ENCODE assay signal across 8 mouse cellular contexts in genomic region chr8:9227779-9228464, GRCm38 (mm10).
DNase-seq lines count a peak whose midpoint lies in the region; ATAC-seq and TF ChIP-seq lines count a peak whose summit lies in the region.

No protein-coding gene starts in this region.

- H3K9ac ChIP-seq in ES-E14 (ENCODE audit: insufficient read depth, low read depth, low read length, poor library complexity, severe bottlenecking): no peak overlapping the region
- H3K9ac ChIP-seq in hindbrain, embryonic 13.5 days: no peak overlapping the region; the same call in 1 of the 2 replicates

- DNase-seq in ES-E14 (ENCODE audit: low read depth, low spot score): peak; percentile 51
- peak; percentile 69 for DNase-seq in adrenal gland, postnatal 10 days
- peak; percentile 62 for DNase-seq in embryo, embryonic 11.5 days (ENCODE audit: low read depth, low spot score)
- peak; percentile 61 to 75 for DNase-seq in layer of hippocampus, postnatal 14 days (ENCODE audit: low spot score in 2 of 2)
- peak; percentile 74 for DNase-seq in right cerebral cortex, postnatal 25 days

- no peak overlapping the region for H3K4me3 ChIP-seq in ES-E14 (ENCODE audit: insufficient read depth in 1 of 2, low read depth in 1 of 2, low read length in 2 of 2, poor library complexity in 1 of 2, severe bottlenecking in 1 of 2)
- H3K4me3 ChIP-seq in hindbrain, embryonic 13.5 days: no peak overlapping the region

- ATAC-seq in hindbrain, embryonic 13.5 days (ENCODE audit: low FRiP score): peak; percentile 82
- peak; percentile 76 for ATAC-seq in megakaryocyte, adult 5-6 weeks (ENCODE audit: poor library complexity, severe bottlenecking)
- no peak for ATAC-seq in activated CD4-positive, CD25-positive, alpha-beta regulatory T cell, adult 4 months

- 32% methylated on average over 19 of the region's 19 CpGs for WGBS in hindbrain, embryonic 13.5 days

- in situ Hi-C loops in ES-E14 (cut with MboI; ENCODE audit: low sequenced_read_pairs in 2 of 2, unreplicated experiment in 2 of 2): loop anchor here (5.0 to 25.0 kb wide), 4 partner anchors 224 to 709 kb away; no protein-coding TSS in a partner anchor

- H3K9me3 ChIP-seq in ES-E14 (ENCODE audit: control insufficient read depth, insufficient read depth, low read depth, low read length): no peaks in the 10 kb centered on the region
- no peaks in the 10 kb centered on the region for H3K9me3 ChIP-seq in hindbrain, embryonic 13.5 days

- H3K36me3 ChIP-seq in ES-E14 (ENCODE audit: control insufficient read depth, insufficient read depth, low read length, poor library complexity, severe bottlenecking): no peaks in the 10 kb centered on the region
- H3K36me3 ChIP-seq in hindbrain, embryonic 13.5 days: no peaks in the 10 kb centered on the region

- no peaks in the 10 kb centered on the region for H3K4me1 ChIP-seq in ES-E14 (ENCODE audit: control insufficient read depth in 2 of 2, insufficient read depth in 2 of 2, low read length in 2 of 2, poor library complexity in 1 of 2)
- peaks cover 9% of the 10 kb centered on the region for H3K4me1 ChIP-seq in hindbrain, embryonic 13.5 days (replicated peaks)

- H3K27me3 ChIP-seq in hindbrain, embryonic 13.5 days: 0 out of 2 replicates have a peak, but pooled peaks cover 5% of the 10 kb centered on the region

- peak overlapping the region; percentile 8; the same call in 1 of the 2 replicates for H3K4me2 ChIP-seq in hindbrain, embryonic 13.5 days

- H3K27ac ChIP-seq in ES-E14 (ENCODE audit: insufficient read depth, low read depth, low read length, poor library complexity, severe bottlenecking): no peak overlapping the region
- peak overlapping the region; percentile 83 for H3K27ac ChIP-seq in hindbrain, embryonic 13.5 days

TF ChIP-seq in ES-E14, 5 proteins besides CTCF, POLR2A, EP300 and RAD21:
- no peak for TF ChIP-seq CHD2 (IDR thresholded peaks at IDR 0.05; ENCODE audit: low read depth, low read length)
- TF ChIP-seq ZC3H11A (IDR thresholded peaks at IDR 0.05; ENCODE audit: borderline replicate concordance, low read depth, low read length): peak; percentile 63; the same call in 1 of the 2 replicates
